Comparison of ENCODE assay signal across 9 mouse cellular contexts in the genomic region with DNA sequence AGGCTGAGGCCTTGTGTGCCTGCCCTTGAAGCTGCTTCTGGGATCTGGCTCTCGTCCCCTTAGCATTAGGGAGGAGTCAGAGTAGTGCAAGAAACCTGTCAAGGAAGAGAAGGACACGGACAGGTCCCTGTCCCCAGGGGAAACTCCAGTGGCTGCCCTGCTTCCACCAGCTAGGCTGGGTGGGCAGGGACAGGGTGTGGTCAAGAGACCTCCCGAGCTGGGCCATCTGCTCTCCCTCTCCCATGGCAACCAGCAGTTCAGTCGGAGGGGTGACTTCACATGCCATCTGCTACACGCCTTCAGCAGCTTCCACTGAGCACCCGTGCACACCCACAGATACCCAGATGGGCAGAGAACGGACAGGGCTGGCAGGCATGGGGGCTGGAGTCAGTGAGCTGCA. TPM values are rescaled to one million over a fixed set of nuclear protein-coding genes. Genes with fewer than 3 reads are reported as not detected.
DNase-seq lines count a peak whose midpoint lies in the region; ATAC-seq lines count a peak whose summit lies in the region.
"Had no signal": no experiment of that assay in that cellular context is flagged by ENCODE, and none has a peak within 500 bp of the region (broad histone marks: within the 10 kb centered on the region; RNA-seq: fewer than 3 reads in every experiment).

No protein-coding gene starts in this region.

- H3K27me3 ChIP-seq in neural tube, embryonic 11.5 days (ENCODE audit: control insufficient read depth, insufficient read depth, low read length) = no peaks in the 10 kb centered on the region
- no peaks in the 10 kb centered on the region for H3K27me3 ChIP-seq in heart, embryonic 15.5 days
- H3K27me3 ChIP-seq in stomach, embryonic 14.5 days (ENCODE audit: control insufficient read depth, insufficient read depth, low read length) = no peaks in the 10 kb centered on the region

- H3K4me2 ChIP-seq in neural tube, embryonic 11.5 days (ENCODE audit: low read depth) = no peak overlapping the region
- no peak overlapping the region for H3K4me2 ChIP-seq in heart, embryonic 15.5 days
- no peak overlapping the region for H3K4me2 ChIP-seq in stomach, embryonic 14.5 days (replicated peaks; ENCODE audit: low read depth, low read length)

- no peaks in the 10 kb centered on the region for H3K9me3 ChIP-seq in neural tube, embryonic 11.5 days (ENCODE audit: control insufficient read depth, low read length)
- no peaks in the 10 kb centered on the region for H3K9me3 ChIP-seq in heart, embryonic 15.5 days (replicated peaks)
- no peaks in the 10 kb centered on the region for H3K9me3 ChIP-seq in stomach, embryonic 14.5 days (ENCODE audit: control insufficient read depth, low read depth, low read length)

- H3K4me1 ChIP-seq in neural tube, embryonic 11.5 days (ENCODE audit: control insufficient read depth, insufficient read depth, low read length) = peaks cover 69% of the 10 kb centered on the region
- peaks cover 82% of the 10 kb centered on the region for H3K4me1 ChIP-seq in heart, embryonic 15.5 days (replicated peaks)
- peaks cover 73% of the 10 kb centered on the region for H3K4me1 ChIP-seq in stomach, embryonic 14.5 days (ENCODE audit: control insufficient read depth, insufficient read depth, low read length)

- H3K27ac ChIP-seq in neural tube, embryonic 11.5 days (ENCODE audit: low read depth, low read length) = peak overlapping the region; percentile 30
- H3K27ac ChIP-seq in heart, embryonic 15.5 days = peak overlapping the region; percentile 92
- peak overlapping the region; percentile 27; the same call in 1 of the 2 replicates for H3K27ac ChIP-seq in stomach, embryonic 14.5 days (ENCODE audit: low read length)

- H3K4me3 ChIP-seq in neural tube, embryonic 11.5 days (ENCODE audit: low read depth, low read length) = no peak overlapping the region
- no peak overlapping the region for H3K4me3 ChIP-seq in heart, embryonic 15.5 days
- no peak overlapping the region for H3K4me3 ChIP-seq in stomach, embryonic 14.5 days (ENCODE audit: low read depth, low read length)

- 47% methylated on average over 7 of the region's 7 CpGs for WGBS in neural tube, embryonic 11.5 days
- 41% methylated on average over 7 of the region's 7 CpGs for WGBS in heart, embryonic 15.5 days
- 43% methylated on average over 7 of the region's 7 CpGs for WGBS in stomach, embryonic 14.5 days

- peak; percentile 36; the same call in 1 of the 2 replicates for ATAC-seq in neural tube, embryonic 11.5 days (ENCODE audit: insufficient read depth, low FRiP score, low TSS enrichment)
- ATAC-seq in heart, embryonic 15.5 days (replicated peaks; ENCODE audit: insufficient number of reproducible peaks, insufficient read depth, low FRiP score, low read depth) = no peak
- no peak for ATAC-seq in stomach, embryonic 14.5 days (ENCODE audit: insufficient number of reproducible peaks, insufficient read depth, low FRiP score, low read depth)

- no peaks in the 10 kb centered on the region for H3K36me3 ChIP-seq in neural tube, embryonic 11.5 days (ENCODE audit: control insufficient read depth, insufficient read depth, low read length)
- no peaks in the 10 kb centered on the region for H3K36me3 ChIP-seq in heart, embryonic 15.5 days
- H3K36me3 ChIP-seq in stomach, embryonic 14.5 days (ENCODE audit: control insufficient read depth, insufficient read depth, low read length) = no peaks in the 10 kb centered on the region

- H3K9ac ChIP-seq in neural tube, embryonic 11.5 days (ENCODE audit: low read length) = no peak overlapping the region; the same call in 1 of the 2 replicates
- peak overlapping the region; percentile 29; the same call in 1 of the 2 replicates for H3K9ac ChIP-seq in heart, embryonic 15.5 days
- no peak overlapping the region for H3K9ac ChIP-seq in stomach, embryonic 14.5 days (replicated peaks; ENCODE audit: low read depth, low read length)

- peak; percentile 43 for DNase-seq in adrenal gland, adult 2 months
- no peak for DNase-seq in adrenal gland, adult 8-10 months
- no peak for DNase-seq in neural tube, embryonic 11.5 days (ENCODE audit: low spot score)
- no peak for DNase-seq in neural tube, embryonic 10.5 days (ENCODE audit: extremely low spot score, low spot score)
- peak; percentile 80 for DNase-seq in layer of hippocampus, adult 9-11 months
- DNase-seq in thymus, adult 18-20 months = no peak

RNA-seq across cellular contexts. Expression of a gene that starts 7.3 kb away (rescaled TPM):
- 10 to 100 TPM; 76.9 to 91.2 TPM for total RNA-seq in adrenal gland, adult 2 months (2021)
- polyA plus RNA-seq in adrenal gland, adult 2 months (2012; rRNA removed) = 204 and 210 TPM in 2 replicates
- total RNA-seq in adrenal gland, adult 8-10 months (2022) = 100 to 1,000 TPM in 2 of 4 experiments, 10 to 100 TPM in 2; 86.1 to 150 (median 104) TPM
- 60.3 and 62.5 TPM in 2 replicates for polyA plus RNA-seq in neural tube, embryonic 11.5 days (2014; fragmentation: Nextera tagmentation; extraction: Ambion mirVana)
- 40.1 and 45.3 TPM in 2 replicates for polyA plus RNA-seq in heart, embryonic 15.5 days (2015; fragmentation: Nextera tagmentation; extraction: Ambion mirVana)
- polyA plus RNA-seq in stomach, embryonic 14.5 days (2014; fragmentation: Nextera tagmentation; extraction: Ambion mirVana) = 43.5 and 46.5 TPM in 2 replicates

RNA-seq across cellular contexts. Expression of a gene that starts 45.5 kb away (rescaled TPM):
- total RNA-seq in adrenal gland, adult 2 months (2021) = under 1 TPM in 1 of 2 experiments, not detected in 1; 0.90 TPM
- polyA plus RNA-seq in adrenal gland, adult 2 months (2012; rRNA removed) = 0.51 and 0.67 TPM in 2 replicates
- not detected for total RNA-seq in adrenal gland, adult 8-10 months (2022)
- not detected in 2 replicates for polyA plus RNA-seq in neural tube, embryonic 11.5 days (2014; fragmentation: Nextera tagmentation; extraction: Ambion mirVana)
- 0.43 and 2.9 TPM in 2 replicates for polyA plus RNA-seq in heart, embryonic 15.5 days (2015; fragmentation: Nextera tagmentation; extraction: Ambion mirVana)
- polyA plus RNA-seq in stomach, embryonic 14.5 days (2014; fragmentation: Nextera tagmentation; extraction: Ambion mirVana) = 201 TPM in 1 of 2 replicates, not detected in the other
- total RNA-seq: layer of hippocampus, adult 18-20 months had no signal

Comparison
In these comparisons a context has a peak if more than half of its experiments do, and no peak if none do; other contexts are left out.
1. DNase-seq: peak in adrenal gland, adult 2 months (single experiment) and layer of hippocampus, adult 9-11 months (single experiment); none in adrenal gland, adult 8-10 months (single experiment), neural tube, embryonic 11.5 days (single experiment), neural tube, embryonic 10.5 days (single experiment) and thymus, adult 18-20 months (0 of 2).
2. H3K27ac ChIP-seq: peak in every context shown above with its lines; median percentile 92 in heart, embryonic 15.5 days; 30 in neural tube, embryonic 11.5 days; 27 in stomach, embryonic 14.5 days.